Mouse (Mus musculus) spleen, adult 2 months (tissue): ENCODE measurements around the gene Ccdc91.

Experiments used
- CTCF ChIP-seq: fragments of 200-500 bp; IDR thresholded peaks from 2 replicates; pipeline ENCODE4 v1.5.1; 2011; ENCODE audit warnings: mild to moderate bottlenecking, inconsistent platforms; ENCODE audit not compliant: insufficient read depth, insufficient read length, insufficient replicate concordance; ENCODE audit errors: extremely low read depth
- POLR2A ChIP-seq: fragments of 200-500 bp; IDR thresholded peaks from 2 replicates; pipeline ENCODE4 v1.6.1; 2011; ENCODE audit warnings: low read depth, low read length, inconsistent platforms

DNA sequence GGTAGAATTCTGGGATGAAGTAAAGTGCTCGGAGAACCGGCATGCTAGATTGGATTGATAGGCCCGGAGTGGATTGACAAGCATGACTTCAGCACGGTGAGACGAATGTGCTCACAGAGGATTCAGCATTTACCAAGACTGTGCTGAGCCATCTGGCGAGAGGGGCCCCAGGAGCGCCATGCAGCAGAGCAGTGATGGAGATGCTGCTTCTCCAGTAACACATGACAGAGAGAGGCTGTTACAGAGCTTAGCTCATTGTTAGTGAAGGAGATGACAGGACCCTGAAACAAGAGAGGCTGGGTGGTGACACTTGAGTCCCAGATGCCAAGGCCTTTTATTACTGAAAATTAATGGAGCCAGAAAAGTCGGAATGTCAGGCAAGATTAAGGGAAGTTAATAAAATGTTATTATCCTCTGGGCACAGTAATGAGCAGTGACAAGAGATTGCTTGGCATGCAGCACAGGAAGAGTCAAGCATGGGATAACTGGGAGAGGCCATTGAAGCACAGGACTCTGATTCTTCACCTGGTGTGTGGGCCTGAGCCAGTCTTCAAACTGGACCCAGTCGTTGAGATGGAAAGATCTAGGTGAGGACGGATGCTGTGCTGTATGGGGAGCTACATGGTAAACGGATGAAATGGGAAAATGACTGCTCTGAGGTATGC is 16.9 kb upstream of the Ccdc91 start:
- no peak for TF ChIP-seq POLR2A
- no peak for TF ChIP-seq CTCF
